Mouse (Mus musculus) erythroblast, embryonic 14.5 days (primary cell): ENCODE measurements around the gene Pde10a. TPM values are rescaled to one million over a fixed set of nuclear protein-coding genes. Genes with fewer than 3 reads are reported as not detected.

Experiments
- H3K27me3 ChIP-seq: 2 replicates; pipeline ENCODE4 v1.6.1; 2012; ENCODE audit warnings: inconsistent platforms; ENCODE audit not compliant: control insufficient read depth
- H3K36me3 ChIP-seq: 2 replicates; pipeline ENCODE4 v1.6.1; 2012; ENCODE audit warnings: mild to moderate bottlenecking, inconsistent platforms; ENCODE audit not compliant: control insufficient read depth
- H3K4me1 ChIP-seq: 2 replicates; pipeline ENCODE4 v1.6.1; 2012; ENCODE audit warnings: inconsistent platforms; ENCODE audit not compliant: control insufficient read depth
- H3K4me3 ChIP-seq: replicated peaks from 2 replicates; pipeline ENCODE3; 2012; ENCODE audit warnings: moderate library complexity, mild to moderate bottlenecking, inconsistent platforms
- H3K9me3 ChIP-seq: 2 replicates; pipeline ENCODE4 v1.6.1; 2012; ENCODE audit warnings: low read length, inconsistent platforms, mixed read lengths; ENCODE audit not compliant: control insufficient read depth
- GATA1 ChIP-seq: IDR thresholded peaks from 2 replicates; pipeline ENCODE4 v1.6.1; 2012; ENCODE audit warnings: low read length, inconsistent platforms, mixed read lengths
- TAL1 ChIP-seq: IDR thresholded peaks from 3 replicates; pipeline ENCODE4 v1.6.1; 2012; ENCODE audit warnings: low read length, inconsistent platforms, mixed read lengths
- polyA plus RNA-seq: library from polyadenylated mRNA; stranded (reverse); fragments of >175 nt; gene quantifications from 2 replicates; pipeline ENCODE4 v1.2.3, GENCODE M21; 2012

Pde10a gene
- polyA plus RNA-seq, result not detected in 2 replicates

DNA sequence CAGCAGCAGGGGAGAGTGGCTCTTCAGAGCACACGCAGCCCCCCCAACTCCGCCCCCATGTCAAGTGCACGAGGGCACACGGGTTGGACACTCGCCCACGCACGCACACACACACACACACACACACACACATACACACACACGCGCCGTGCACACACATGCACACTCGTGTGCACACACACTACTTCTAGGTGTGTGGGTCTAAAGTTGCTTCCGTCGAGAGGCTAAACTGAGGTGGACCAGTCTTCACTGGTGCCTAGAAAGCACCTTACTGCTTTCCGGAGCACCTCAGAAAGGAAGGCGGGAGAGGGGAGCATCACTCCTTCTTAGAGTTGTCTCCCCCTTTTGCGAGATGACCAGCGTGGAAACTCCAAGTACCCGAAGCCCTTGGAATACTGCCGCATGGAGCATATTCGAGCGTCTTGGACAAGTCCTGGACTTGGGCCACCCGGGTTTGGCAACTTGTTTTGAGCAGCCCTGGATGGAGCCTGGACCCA is at the start of gene Pde10a:
TSS of gene Pde10a (plus strand) at position 148 of the 497 bp plus-strand sequence.
- H3K4me3 ChIP-seq, result no peak within 1 kb of the TSS
- H3K27me3 ChIP-seq, result peaks cover 47% of the 10 kb centered on the region
- H3K4me1 ChIP-seq, result no peaks in the 10 kb centered on the region
- no peak for TF ChIP-seq TAL1
- no peak for TF ChIP-seq GATA1
- no peaks in the 10 kb centered on the region for H3K9me3 ChIP-seq
- H3K36me3 ChIP-seq, result no peaks in the 10 kb centered on the region

DNA sequence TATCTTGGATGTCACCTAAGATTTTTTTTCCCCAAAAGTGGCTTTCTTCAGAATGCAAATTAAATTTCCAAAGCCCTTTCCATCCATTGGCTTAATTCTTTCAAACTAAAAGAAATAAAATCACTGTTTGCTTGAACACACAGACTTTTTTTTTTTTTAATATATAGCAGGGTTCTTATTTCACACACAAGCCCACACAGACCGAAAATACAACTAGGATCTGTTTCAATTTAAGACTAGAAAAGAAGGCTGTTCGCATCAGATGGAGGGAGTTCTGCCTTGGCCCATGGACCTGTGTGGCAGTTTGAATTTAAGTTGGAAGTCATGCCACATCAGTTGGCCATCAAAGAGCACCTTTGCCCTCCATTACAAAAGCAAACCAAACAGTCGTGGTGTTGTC is 46.6 kb upstream of the Pde10a start:
- Histone ChIP-seq H3K4me3 (no peak overlapping the region), H3K27me3 (no peaks in the 10 kb centered on the region), H3K9me3 (no peaks in the 10 kb centered on the region), H3K4me1 (no peaks in the 10 kb centered on the region), H3K36me3 (no peaks in the 10 kb centered on the region)
- no peak for TF ChIP-seq GATA1
- no peak for TF ChIP-seq TAL1

DNA sequence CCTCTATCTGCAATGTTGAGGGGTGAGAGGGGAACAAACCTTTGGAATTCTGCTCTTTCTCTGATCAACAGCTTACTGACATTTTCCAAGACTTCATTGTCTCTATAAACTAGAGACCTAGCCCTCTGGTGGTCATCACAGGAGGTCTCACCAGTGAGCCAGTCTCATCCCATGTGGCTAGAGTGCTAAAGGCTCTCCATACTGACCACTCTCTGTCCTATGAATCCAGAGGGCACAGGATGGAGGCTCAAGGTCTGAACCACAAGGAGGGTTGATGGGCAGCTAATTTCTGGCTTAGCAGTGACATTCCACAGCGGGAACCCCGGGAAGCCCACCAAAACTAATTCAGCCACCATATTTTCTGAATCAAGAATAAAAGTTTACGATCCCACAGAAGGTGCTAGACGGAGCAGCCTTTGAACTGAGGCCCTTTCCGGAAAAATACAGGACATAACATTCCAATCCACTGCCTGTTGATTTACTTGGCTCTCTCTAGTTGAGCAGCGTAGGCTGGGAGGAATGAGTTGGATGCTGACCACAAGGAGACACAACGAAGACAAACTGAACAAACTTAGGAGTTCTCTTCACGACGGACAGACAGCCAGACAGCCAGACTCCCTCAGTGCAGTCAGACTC is 45.6 kb upstream of the Pde10a start:
- H3K4me3 ChIP-seq, result no peak overlapping the region
- no peak for TF ChIP-seq GATA1
- TF ChIP-seq TAL1, result no peak
- no peaks in the 10 kb centered on the region for H3K4me1 ChIP-seq
- H3K27me3 ChIP-seq, result no peaks in the 10 kb centered on the region
- H3K36me3 ChIP-seq, result no peaks in the 10 kb centered on the region
- H3K9me3 ChIP-seq, result no peaks in the 10 kb centered on the region

DNA sequence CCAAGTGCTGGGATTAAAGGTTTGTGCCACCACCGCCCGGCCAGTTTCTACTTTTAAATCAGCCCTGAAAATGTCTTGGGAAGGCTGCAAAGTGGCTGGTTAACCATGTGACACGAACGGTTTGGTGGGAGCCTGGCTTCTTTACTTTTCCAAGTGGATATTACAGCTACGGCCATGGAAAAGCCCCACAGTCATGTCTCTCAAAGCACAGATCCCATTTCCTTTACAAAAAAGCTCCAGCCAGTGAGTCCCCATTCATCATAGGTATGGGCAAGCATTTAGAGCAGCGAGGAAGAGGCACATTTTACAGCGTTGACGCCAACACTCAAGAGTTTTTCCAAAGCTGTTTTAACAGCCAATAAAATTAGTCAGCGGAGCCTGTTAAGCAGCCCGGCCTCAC is 43.4 kb upstream of the Pde10a start:
- no peaks in the 10 kb centered on the region for H3K36me3 ChIP-seq
- H3K9me3 ChIP-seq, result no peaks in the 10 kb centered on the region
- no peaks in the 10 kb centered on the region for H3K27me3 ChIP-seq
- no peak for TF ChIP-seq GATA1
- H3K4me1 ChIP-seq, result no peaks in the 10 kb centered on the region
- H3K4me3 ChIP-seq, result no peak overlapping the region

DNA sequence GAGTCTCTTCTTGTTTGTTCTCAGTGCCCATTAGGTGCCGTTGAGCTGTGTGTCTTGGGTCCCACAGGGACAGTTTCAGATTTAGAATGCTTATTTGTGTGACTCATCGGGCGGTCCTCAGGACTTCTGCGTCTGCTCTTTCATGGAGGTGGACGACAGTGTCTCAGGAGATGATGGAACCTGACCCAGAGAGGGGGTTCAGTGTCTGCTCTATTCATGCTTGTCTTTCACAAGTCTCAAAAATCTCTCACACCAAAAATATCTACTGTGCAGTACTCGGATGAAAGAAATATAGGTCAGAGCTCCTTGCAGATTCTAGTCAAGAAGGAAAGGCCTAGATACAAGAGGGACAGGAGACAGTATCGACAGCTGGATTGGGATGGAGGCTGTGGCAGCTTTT is 42.3 kb upstream of the Pde10a start:
- H3K4me3 ChIP-seq, result no peak overlapping the region
- no peaks in the 10 kb centered on the region for H3K36me3 ChIP-seq
- no peaks in the 10 kb centered on the region for H3K4me1 ChIP-seq
- no peaks in the 10 kb centered on the region for H3K9me3 ChIP-seq
- H3K27me3 ChIP-seq, result no peaks in the 10 kb centered on the region
- no peak for TF ChIP-seq TAL1
- TF ChIP-seq GATA1, result no peak

DNA sequence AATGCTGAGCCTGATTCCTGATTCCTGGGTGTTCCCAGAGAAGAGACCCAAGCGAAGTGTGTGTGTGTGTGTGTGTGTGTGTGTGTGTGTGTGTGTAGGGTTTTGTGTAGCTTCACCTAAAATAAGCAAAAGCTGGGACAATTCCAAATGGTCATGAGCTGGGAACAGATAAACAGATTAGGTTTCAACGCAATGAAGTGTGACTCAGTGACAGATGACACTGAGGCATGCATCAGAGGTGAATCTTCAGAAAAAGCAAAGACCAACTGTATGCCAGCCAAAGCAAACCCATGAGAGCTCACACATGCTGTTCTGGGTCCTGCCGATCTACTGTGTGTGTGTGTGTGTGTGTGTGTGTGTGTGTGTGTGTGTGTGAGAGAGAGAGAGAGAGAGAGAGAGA is 40.9 kb upstream of the Pde10a start:
- Histone ChIP-seq H3K36me3 (no peaks in the 10 kb centered on the region), H3K27me3 (no peaks in the 10 kb centered on the region), H3K4me3 (no peak overlapping the region), H3K4me1 (no peaks in the 10 kb centered on the region), H3K9me3 (no peaks in the 10 kb centered on the region)
- TF ChIP-seq GATA1 (no peak), TAL1 (no peak)

DNA sequence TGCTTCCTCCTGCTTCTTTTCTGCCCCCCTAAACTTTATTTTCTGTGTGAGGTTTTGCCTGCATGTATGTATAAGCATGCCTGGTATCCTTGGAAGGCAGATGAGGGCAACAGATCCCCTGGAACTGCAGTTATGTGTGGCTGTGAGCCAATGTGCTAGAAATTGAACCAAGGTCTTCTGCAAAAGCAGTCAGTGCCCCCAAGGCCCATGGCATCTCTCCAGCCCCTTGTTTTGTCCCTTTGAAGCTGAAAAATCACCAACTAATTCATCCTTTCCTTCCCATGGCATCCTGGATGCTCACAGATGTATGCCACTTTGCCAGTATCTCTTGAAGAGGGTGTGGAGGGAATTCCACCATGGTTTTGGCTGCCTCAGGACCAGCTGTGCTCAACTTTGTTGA is 40.0 kb upstream of the Pde10a start:
- TF ChIP-seq TAL1, result no peak
- TF ChIP-seq GATA1, result no peak
- no peaks in the 10 kb centered on the region for H3K4me1 ChIP-seq

DNA sequence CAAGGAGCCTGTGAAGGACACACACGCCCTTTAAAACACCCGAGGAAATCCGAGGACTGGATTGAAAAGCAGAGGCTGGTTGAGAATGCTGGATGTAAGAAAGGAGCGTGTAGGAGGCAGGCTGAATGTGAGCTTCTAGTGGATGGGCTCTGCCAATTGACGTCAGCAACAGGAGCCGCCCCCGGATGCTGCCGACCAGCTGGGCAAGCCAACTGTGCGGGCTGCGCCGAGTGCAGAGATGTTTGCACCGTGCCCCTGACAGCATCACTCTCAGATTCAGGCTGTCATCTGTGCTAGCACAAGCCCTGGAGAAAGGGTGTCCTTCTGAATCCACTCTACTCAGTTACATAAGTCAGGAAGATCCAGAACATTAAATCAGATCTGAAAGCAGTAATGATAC is 37.3 kb upstream of the Pde10a start:
- Histone ChIP-seq H3K27me3 (no peaks in the 10 kb centered on the region), H3K4me3 (no peak overlapping the region), H3K36me3 (no peaks in the 10 kb centered on the region), H3K4me1 (no peaks in the 10 kb centered on the region), H3K9me3 (no peaks in the 10 kb centered on the region)
- TF ChIP-seq TAL1, result no peak

More for the DNA sequence above, 40.0 kb upstream of the Pde10a start:
- H3K9me3 ChIP-seq, result no peaks in the 10 kb centered on the region
- no peaks in the 10 kb centered on the region for H3K27me3 ChIP-seq
- no peaks in the 10 kb centered on the region for H3K36me3 ChIP-seq
- no peak overlapping the region for H3K4me3 ChIP-seq

DNA sequence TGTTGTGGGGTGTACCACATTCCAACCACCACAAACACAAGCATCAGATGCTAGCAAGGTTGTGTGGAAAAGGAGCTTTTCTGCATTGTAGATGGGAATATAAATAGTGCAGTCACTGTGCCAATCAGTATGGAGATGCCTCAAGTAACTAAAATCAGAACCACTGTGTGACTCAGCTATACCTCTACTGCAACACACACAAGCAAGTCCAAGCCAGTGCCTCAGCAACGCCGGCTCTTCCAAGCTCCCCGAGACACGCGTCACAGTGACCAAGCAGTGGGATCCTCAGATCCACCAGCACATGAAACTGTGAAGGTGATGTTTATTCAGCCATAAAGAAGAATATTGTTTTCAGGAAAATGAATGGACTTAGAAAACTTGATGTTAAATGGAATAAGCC is 34.2 kb upstream of the Pde10a start:
- H3K9me3 ChIP-seq, result no peaks in the 10 kb centered on the region
- no peaks in the 10 kb centered on the region for H3K36me3 ChIP-seq
- H3K4me3 ChIP-seq, result no peak overlapping the region
- TF ChIP-seq TAL1 (no peak), GATA1 (no peak)
- H3K4me1 ChIP-seq, result no peaks in the 10 kb centered on the region
- no peaks in the 10 kb centered on the region for H3K27me3 ChIP-seq

DNA sequence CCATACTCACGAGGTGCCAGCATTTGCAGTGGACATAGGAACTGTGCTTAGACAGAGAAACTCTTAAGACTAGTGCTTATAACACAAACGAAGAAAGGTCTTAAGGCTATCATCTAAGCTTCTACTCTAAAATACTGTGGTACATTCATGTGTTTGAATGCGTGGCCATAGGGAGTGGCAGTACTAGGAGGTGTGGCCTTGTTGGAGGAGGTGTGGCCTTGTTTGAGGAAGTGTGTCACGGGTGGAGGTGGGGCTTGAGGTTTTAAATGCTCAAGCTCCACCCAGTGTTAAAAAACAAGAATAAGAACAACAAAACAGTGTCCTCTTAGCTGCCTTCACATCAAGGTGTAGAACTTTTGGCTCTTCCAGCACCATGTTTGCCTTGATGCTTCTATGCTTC is 31.7 kb upstream of the Pde10a start:
- H3K4me3 ChIP-seq, result no peak overlapping the region
- no peaks in the 10 kb centered on the region for H3K36me3 ChIP-seq
- TF ChIP-seq TAL1, result no peak
- H3K9me3 ChIP-seq, result no peaks in the 10 kb centered on the region
- no peaks in the 10 kb centered on the region for H3K27me3 ChIP-seq
- no peaks in the 10 kb centered on the region for H3K4me1 ChIP-seq

DNA sequence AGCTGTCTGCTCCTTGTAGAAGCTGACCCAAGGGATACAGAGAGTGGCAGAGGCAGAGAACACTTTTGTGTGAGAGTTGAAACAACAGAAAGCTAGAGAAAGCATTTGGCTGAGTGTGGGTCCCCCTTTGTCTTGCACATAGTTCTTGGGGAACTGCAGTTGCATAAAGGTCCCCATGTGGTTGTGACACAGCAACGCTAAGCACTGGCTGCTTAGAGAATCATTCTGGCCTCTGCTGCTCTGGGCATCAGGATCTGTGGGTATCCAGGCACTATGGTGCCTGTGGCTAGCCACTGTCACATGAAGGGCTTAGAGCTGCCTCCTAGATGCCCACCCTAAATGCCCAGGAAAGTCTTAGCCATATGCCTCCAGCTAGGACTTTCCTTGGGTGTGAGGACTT is 27.0 kb upstream of the Pde10a start:
- no peak overlapping the region for H3K4me3 ChIP-seq
- H3K36me3 ChIP-seq, result no peaks in the 10 kb centered on the region
- H3K4me1 ChIP-seq, result no peaks in the 10 kb centered on the region
- no peaks in the 10 kb centered on the region for H3K9me3 ChIP-seq
- no peaks in the 10 kb centered on the region for H3K27me3 ChIP-seq
- TF ChIP-seq TAL1 (no peak), GATA1 (no peak)
